Mouse (Mus musculus) lung, postnatal 0 days (tissue): ENCODE measurements around the gene Dlk1. TPM values are rescaled to one million over a fixed set of nuclear protein-coding genes. Genes with fewer than 3 reads are reported as not detected.
A peak's percentile ranks its signal among the peaks of the same experiment; 100 is the strongest.

ENCODE experiments used
- ATAC-seq: fragments of 200-750 bp; cut with Nextera tagmentation; 2 replicates; pipeline ENCODE4 v1.8.0; 2017; ENCODE audit warnings: moderate library complexity
- DNase-seq: peaks from one replicate; pipeline ENCODE4 v3.0.0-alpha.2; 2016; ENCODE audit warnings: low spot score
- H3K27ac ChIP-seq: fragments of 300-500 bp; sonication (generic); 2 replicates; pipeline ENCODE4 v1.5.1; 2014; ENCODE audit warnings: antibody characterized with exemption, mild to moderate bottlenecking, low read length, mixed read lengths
- H3K27me3 ChIP-seq: fragments of 300-500 bp; sonication (generic); replicated peaks from 2 replicates; pipeline ENCODE4 v1.6.1; 2014; ENCODE audit warnings: low read length, mixed read lengths; ENCODE audit not compliant: insufficient read depth
- H3K36me3 ChIP-seq: fragments of 300-500 bp; sonication (generic); 2 replicates; pipeline ENCODE4 v1.6.1; 2014; ENCODE audit warnings: low read length, mixed read lengths; ENCODE audit not compliant: insufficient read depth
- H3K4me1 ChIP-seq: fragments of 300-500 bp; sonication (generic); 2 replicates; pipeline ENCODE4 v1.6.1; 2014; ENCODE audit warnings: antibody characterized with exemption, low read depth, low read length, mixed read lengths; ENCODE audit not compliant: insufficient read depth
- H3K4me2 ChIP-seq: fragments of 300-500 bp; sonication (generic); replicated peaks from 2 replicates; pipeline ENCODE4 v1.6.1; 2014; ENCODE audit warnings: low read depth, mild to moderate bottlenecking, low read length, moderate library complexity, mixed read lengths
- H3K4me3 ChIP-seq: fragments of 300-500 bp; sonication (generic); 2 replicates; pipeline ENCODE4 v1.5.1; 2014; ENCODE audit warnings: low read depth, low read length
- H3K9ac ChIP-seq: fragments of 300-500 bp; sonication (generic); replicated peaks from 2 replicates; pipeline ENCODE4 v1.6.1; 2014; ENCODE audit warnings: low read depth, mild to moderate bottlenecking
- H3K9me3 ChIP-seq: fragments of 300-500 bp; sonication (generic); 2 replicates; pipeline ENCODE4 v1.6.1; 2016; ENCODE audit warnings: low read length, mixed read lengths
- CTCF ChIP-seq: IDR thresholded peaks from 2 replicates; pipeline ENCODE4 v1.5.1; 2016; ENCODE audit warnings: antibody characterized with exemption, mild to moderate bottlenecking
- EP300 ChIP-seq: IDR thresholded peaks from 2 replicates; pipeline ENCODE4 v1.6.1; 2016; ENCODE audit warnings: antibody characterized with exemption, mild to moderate bottlenecking, control low read depth
- WGBS: fragments of 180-500 bp; shearing (Covaris S2); extraction: QIAGEN DNeasy Blood & Tissue Kit; methylation state at CpG from one replicate; pipeline ENCODE4 v1.1.7; 2014; 5-methylcytosine and 5-hydroxymethylcytosine counted together
- polyA plus RNA-seq: library from polyadenylated mRNA; unstranded; fragments of >200 nt; fragmentation: Nextera tagmentation; extraction: Ambion mirVana; gene quantifications from 2 replicates; pipeline ENCODE4 v1.2.1, GENCODE M21; 2015

The Dlk1 gene
- polyA plus RNA-seq, 1 experiment from 2014 or later, result 364 TPM

DNA sequence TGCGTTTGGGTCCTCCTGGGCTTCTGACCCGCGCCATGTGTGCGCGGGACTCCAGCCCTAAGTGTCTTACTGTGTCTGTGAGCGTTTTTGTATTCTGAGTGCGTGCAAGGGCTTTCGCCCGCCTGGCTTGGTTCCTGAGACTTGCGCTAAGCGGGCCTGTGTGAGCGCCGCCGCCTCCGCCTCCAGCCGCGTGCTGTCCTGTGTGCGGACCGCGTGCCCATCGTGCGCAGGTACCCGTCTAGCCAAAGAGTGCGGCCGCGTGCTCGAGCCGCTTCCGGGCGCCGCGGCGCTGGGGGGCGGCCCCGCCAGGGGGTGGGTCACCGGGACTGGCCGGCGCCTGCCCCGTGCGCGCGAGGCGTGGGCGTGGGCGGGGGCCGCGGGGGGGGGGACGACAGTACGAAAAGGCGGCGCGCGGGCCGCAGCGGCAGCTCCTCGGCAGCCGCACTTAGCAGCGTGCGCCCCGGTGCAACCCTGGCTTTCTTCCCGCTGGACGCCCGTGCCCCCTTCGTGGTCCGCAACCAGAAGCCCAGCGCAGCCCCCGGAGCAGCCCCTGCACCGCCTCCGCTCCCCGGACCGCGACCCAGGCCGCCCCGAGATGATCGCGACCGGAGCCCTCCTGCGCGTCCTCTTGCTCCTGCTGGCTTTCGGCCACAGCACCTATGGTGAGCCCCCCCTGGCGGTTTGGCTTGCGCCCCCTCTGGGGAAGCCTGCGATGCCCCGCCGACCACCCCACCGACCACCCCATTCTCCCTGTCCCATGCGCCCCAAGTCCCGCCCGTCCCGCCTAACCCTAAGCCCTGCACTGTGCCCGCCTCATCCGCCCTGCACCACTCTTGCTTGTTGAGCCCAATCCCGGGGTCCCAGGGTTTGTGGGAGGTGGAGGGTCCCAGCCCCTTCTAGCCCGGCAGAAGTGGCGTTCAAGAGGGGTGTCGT, 708 bp downstream of the Dlk1 start:
- Histone ChIP-seq H3K4me3 (peak overlapping the region; percentile 35), H3K9me3 (no peaks in the 10 kb centered on the region), H3K36me3 (no peaks in the 10 kb centered on the region), H3K4me1 (0 out of 2 replicates have a peak, but pooled peaks cover 4% of the 10 kb centered on the region), H3K27me3 (peaks cover 21% of the 10 kb centered on the region; the same call in 1 of the 2 replicates), H3K27ac (no peak overlapping the region), H3K9ac (0 out of 2 replicates have a peak overlapping the region, but pooled peaks have one; percentile 8), H3K4me2 (peak overlapping the region; percentile 62)
- ATAC-seq (peak; percentile 84), DNase-seq (peak; percentile 61)
- TF ChIP-seq EP300, result no peak
- TF ChIP-seq CTCF, result no peak
- WGBS, result 3% methylated on average over 51 of the region's 96 CpGs

- no peak for ATAC-seq
- Histone ChIP-seq H3K36me3 (no peaks in the 10 kb centered on the region), H3K4me2 (peak overlapping the region; percentile 62), H3K27ac (no peak overlapping the region), H3K27me3 (peaks cover 21% of the 10 kb centered on the region; the same call in 1 of the 2 replicates), H3K4me1 (0 out of 2 replicates have a peak, but pooled peaks cover 4% of the 10 kb centered on the region), H3K9ac (no peak overlapping the region), H3K9me3 (no peaks in the 10 kb centered on the region), H3K4me3 (0 out of 2 replicates have a peak overlapping the region, but pooled peaks have one; percentile 35)
- DNase-seq, result no peak
- TF ChIP-seq CTCF, result no peak
- WGBS, result 31% methylated on average over 13 of the region's 13 CpGs
Observed at GRCm38 (mm10) chr12:109454137-109454536, 1.5 kb downstream of the Dlk1 start.

GRCm38 (mm10) chr12:109456531-109457202, 4.0 kb downstream of the Dlk1 start:
- WGBS, result 29% methylated on average over 9 of the region's 9 CpGs
- DNase-seq (no peak), ATAC-seq (no peak)
- Histone ChIP-seq H3K27me3 (0 out of 2 replicates have a peak, but pooled peaks cover 14% of the 10 kb centered on the region), H3K36me3 (no peaks in the 10 kb centered on the region), H3K4me3 (no peak overlapping the region), H3K9me3 (no peaks in the 10 kb centered on the region), H3K4me2 (no peak overlapping the region), H3K27ac (no peak overlapping the region), H3K9ac (no peak overlapping the region), H3K4me1 (0 out of 2 replicates have a peak, but pooled peaks cover 4% of the 10 kb centered on the region)
- TF ChIP-seq CTCF (no peak), EP300 (no peak)

- 0 out of 2 replicates have a peak, but pooled peaks cover 12% of the 10 kb centered on the region for H3K27me3 ChIP-seq
- H3K27ac ChIP-seq, result no peak overlapping the region
- ATAC-seq (no peak), DNase-seq (no peak)
- no peaks in the 10 kb centered on the region for H3K9me3 ChIP-seq
- no peaks in the 10 kb centered on the region for H3K36me3 ChIP-seq
- H3K4me2 ChIP-seq, result no peak overlapping the region
- H3K4me1 ChIP-seq, result 0 out of 2 replicates have a peak, but pooled peaks cover 4% of the 10 kb centered on the region
- no peak overlapping the region for H3K9ac ChIP-seq
- WGBS, result 39% methylated on average over 8 of the region's 8 CpGs
- no peak overlapping the region for H3K4me3 ChIP-seq
- TF ChIP-seq EP300, result no peak
- TF ChIP-seq CTCF, result no peak
Observed at GRCm38 (mm10) chr12:109457836-109458235, 5.2 kb downstream of the Dlk1 start.

DNA sequence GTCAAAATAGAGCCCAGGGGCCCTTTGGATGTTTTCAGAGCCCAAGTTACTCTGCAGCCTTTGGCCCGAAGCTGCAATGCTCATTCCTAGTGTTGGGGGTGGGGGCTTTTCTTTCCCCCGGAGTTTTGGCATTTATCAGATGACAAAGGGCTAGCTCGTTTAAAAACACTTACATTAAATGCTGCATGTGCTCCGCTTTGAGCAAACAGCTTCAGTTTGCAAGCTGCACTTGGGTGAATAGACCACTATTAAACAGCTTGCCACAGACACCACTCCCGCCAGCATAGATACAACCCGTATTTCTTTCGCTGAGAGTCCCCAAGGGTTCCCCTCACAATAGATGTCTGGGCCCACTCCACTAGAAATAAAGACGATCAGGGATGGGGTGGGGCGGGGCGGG, 6.3 kb downstream of the Dlk1 start:
- Histone ChIP-seq H3K9ac (no peak overlapping the region), H3K36me3 (no peaks in the 10 kb centered on the region), H3K4me2 (no peak overlapping the region), H3K4me1 (0 out of 2 replicates have a peak, but pooled peaks cover 4% of the 10 kb centered on the region), H3K9me3 (no peaks in the 10 kb centered on the region), H3K4me3 (no peak overlapping the region), H3K27me3 (0 out of 2 replicates have a peak, but pooled peaks cover 6% of the 10 kb centered on the region), H3K27ac (no peak overlapping the region)
- TF ChIP-seq CTCF (no peak), EP300 (no peak)
- WGBS, result 26% methylated on average over 10 of the region's 10 CpGs
- DNase-seq, result no peak
- ATAC-seq, result no peak
